Mouse (Mus musculus) heart, embryonic 13.5 days (tissue): ENCODE measurements at regions not wholly inside any gene's neighbourhood (a gene's known extent, or its start where the extent isn't known, plus 50 kb on each side); places are given as distances from the start of the nearest gene placed in this dataset.

ENCODE experiments used
- ATAC-seq: fragments of 200-750 bp; cut with Nextera tagmentation; 2 replicates; pipeline ENCODE4 v1.8.0; 2017; ENCODE audit warnings: moderate TSS enrichment; ENCODE audit not compliant: insufficient number of reproducible peaks, low FRiP score, low TSS enrichment; ENCODE audit errors: extremely low read depth
- H3K27ac ChIP-seq: fragments of 300-500 bp; sonication (generic); replicated peaks from 2 replicates; pipeline ENCODE4 v1.5.1; 2015; ENCODE audit warnings: moderate library complexity, mild to moderate bottlenecking, inconsistent platforms
- H3K27me3 ChIP-seq: fragments of 300-500 bp; sonication (generic); replicated peaks from 2 replicates; pipeline ENCODE4 v1.6.1; 2015; ENCODE audit warnings: mild to moderate bottlenecking, inconsistent platforms
- H3K36me3 ChIP-seq: fragments of 300-500 bp; sonication (generic); 2 replicates; pipeline ENCODE4 v1.6.1; 2015; ENCODE audit warnings: mild to moderate bottlenecking, inconsistent platforms
- H3K4me1 ChIP-seq: fragments of 300-500 bp; sonication (generic); 2 replicates; pipeline ENCODE4 v1.6.1; 2015; ENCODE audit warnings: inconsistent platforms
- H3K4me2 ChIP-seq: fragments of 300-500 bp; sonication (generic); 2 replicates; pipeline ENCODE4 v1.6.1; 2015; ENCODE audit warnings: inconsistent platforms, mild to moderate bottlenecking, moderate library complexity
- H3K4me3 ChIP-seq: fragments of 300-500 bp; sonication (generic); 2 replicates; pipeline ENCODE4 v1.5.1; 2015; ENCODE audit warnings: moderate library complexity, mild to moderate bottlenecking, inconsistent platforms
- H3K9ac ChIP-seq: fragments of 300-500 bp; sonication (generic); 2 replicates; pipeline ENCODE4 v1.6.1; 2015; ENCODE audit warnings: inconsistent platforms, mild to moderate bottlenecking, moderate library complexity
- H3K9me3 ChIP-seq: fragments of 300-500 bp; sonication (generic); 2 replicates; pipeline ENCODE4 v1.6.1; 2016; ENCODE audit warnings: inconsistent platforms
- WGBS: fragments of 180-500 bp; shearing (Covaris S2); methylation state at CpG from one replicate; pipeline ENCODE4 v1.1.7; 2015; ENCODE audit warnings: mixed read lengths; 5-methylcytosine and 5-hydroxymethylcytosine counted together

GRCm38 (mm10) chr12:92015373-92015772 lies 166.4 kb upstream of the Sel1l start:
- H3K9me3 ChIP-seq = no peaks in the 10 kb centered on the region
- H3K9ac ChIP-seq = no peak overlapping the region
- no peak overlapping the region for H3K27ac ChIP-seq
- ATAC-seq = no peak
- H3K4me3 ChIP-seq = no peak overlapping the region
- peaks cover 7% of the 10 kb centered on the region; the same call in 1 of the 2 replicates for H3K4me1 ChIP-seq
- H3K36me3 ChIP-seq = no peaks in the 10 kb centered on the region
- no peaks in the 10 kb centered on the region for H3K27me3 ChIP-seq
- 75% methylated on average over 2 of the region's 2 CpGs for WGBS
- no peak overlapping the region for H3K4me2 ChIP-seq

DNA sequence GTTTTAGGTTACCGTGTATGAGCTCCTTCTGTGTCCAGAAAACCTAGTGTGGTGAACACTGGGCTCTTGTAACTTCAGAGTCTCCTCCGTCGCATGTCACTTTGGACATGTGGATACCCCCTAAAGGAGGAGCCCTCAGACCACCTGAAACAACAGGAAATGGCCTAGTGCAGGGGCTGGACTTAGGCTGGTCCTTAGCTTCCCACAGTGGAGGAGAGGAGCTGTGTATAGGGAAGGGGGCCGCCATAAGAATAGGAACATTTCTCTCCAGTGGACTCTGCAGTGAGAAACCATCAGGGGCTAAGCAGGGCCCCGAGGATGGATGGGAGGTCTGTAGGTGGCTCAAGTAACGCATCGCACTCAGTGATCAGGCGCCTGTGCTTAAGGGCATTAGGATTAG lies 165.0 kb upstream of the Sel1l start:
- ATAC-seq = no peak
- Histone ChIP-seq H3K4me1 (no peaks in the 10 kb centered on the region), H3K9me3 (no peaks in the 10 kb centered on the region), H3K9ac (no peak overlapping the region), H3K27ac (no peak overlapping the region), H3K4me2 (no peak overlapping the region), H3K36me3 (no peaks in the 10 kb centered on the region), H3K27me3 (no peaks in the 10 kb centered on the region), H3K4me3 (no peak overlapping the region)
- 71% methylated on average over 8 of the region's 8 CpGs for WGBS

DNA sequence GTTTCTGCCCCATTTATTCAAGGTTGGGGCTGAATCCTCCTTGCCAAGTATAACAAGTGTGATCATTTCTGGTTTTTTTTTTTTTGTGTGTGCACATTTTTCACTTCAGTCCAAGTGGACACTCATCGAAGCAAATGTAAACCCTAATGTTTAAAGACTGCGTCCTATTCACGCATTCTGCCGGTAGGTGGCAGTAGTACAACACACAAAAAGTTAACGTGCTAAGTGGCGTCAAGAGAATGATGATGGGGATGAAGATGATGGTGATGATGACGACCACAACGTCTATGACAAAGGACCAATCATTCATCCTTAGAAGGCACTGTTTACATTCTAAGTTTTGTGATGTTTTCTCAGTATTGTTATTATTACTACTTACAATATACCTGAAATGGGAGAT lies 164.3 kb upstream of the Sel1l start:
- no peak overlapping the region for H3K4me2 ChIP-seq
- no peak for ATAC-seq
- H3K9ac ChIP-seq = no peak overlapping the region
- no peaks in the 10 kb centered on the region for H3K27me3 ChIP-seq
- H3K4me3 ChIP-seq = no peak overlapping the region
- H3K27ac ChIP-seq = no peak overlapping the region
- WGBS = 13% methylated on average over 8 of the region's 8 CpGs
- H3K36me3 ChIP-seq = no peaks in the 10 kb centered on the region
- H3K9me3 ChIP-seq = no peaks in the 10 kb centered on the region
- no peaks in the 10 kb centered on the region for H3K4me1 ChIP-seq

DNA sequence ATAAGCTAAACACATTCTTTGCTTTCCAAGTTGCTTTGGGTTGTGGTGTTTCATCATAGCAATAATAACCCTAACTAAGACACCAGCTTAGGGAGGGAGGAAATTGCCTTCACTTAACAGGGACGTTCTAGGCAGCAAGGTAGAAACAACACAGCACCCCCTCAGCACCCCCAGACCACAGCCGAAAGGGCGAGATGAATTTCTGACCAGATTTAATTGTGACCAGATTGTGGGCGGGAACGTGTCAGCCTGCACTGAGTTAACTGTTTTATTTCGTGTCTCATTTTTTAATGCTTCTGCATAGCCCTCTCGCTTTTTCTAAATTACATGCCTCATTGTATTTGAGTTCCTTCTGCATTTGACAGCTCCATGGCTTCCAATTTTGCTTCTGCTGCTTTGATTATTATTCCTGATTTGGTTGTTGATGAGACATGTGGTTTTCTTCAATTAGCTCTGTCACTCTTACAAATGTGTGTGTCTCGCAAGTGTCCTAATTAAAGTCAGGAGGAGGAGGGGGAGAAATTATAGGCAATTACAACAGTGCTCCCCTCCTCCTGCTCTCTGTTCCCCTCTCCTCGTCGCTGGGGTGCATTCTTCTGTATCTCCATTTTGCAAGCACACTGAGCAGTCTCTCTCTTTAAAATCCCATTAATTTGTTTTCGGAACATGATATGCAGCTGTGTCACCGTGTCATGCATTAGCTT lies 155.6 kb upstream of the Sel1l start:
- H3K4me1 ChIP-seq = no peaks in the 10 kb centered on the region
- H3K27ac ChIP-seq = no peak overlapping the region
- H3K9me3 ChIP-seq = no peaks in the 10 kb centered on the region
- no peaks in the 10 kb centered on the region for H3K36me3 ChIP-seq
- no peak overlapping the region for H3K4me3 ChIP-seq
- no peak for ATAC-seq
- 73% methylated on average over 12 of the region's 12 CpGs for whole genome bisulfite sequencing
- no peaks in the 10 kb centered on the region for H3K27me3 ChIP-seq
- no peak overlapping the region for H3K4me2 ChIP-seq
- H3K9ac ChIP-seq = no peak overlapping the region

DNA sequence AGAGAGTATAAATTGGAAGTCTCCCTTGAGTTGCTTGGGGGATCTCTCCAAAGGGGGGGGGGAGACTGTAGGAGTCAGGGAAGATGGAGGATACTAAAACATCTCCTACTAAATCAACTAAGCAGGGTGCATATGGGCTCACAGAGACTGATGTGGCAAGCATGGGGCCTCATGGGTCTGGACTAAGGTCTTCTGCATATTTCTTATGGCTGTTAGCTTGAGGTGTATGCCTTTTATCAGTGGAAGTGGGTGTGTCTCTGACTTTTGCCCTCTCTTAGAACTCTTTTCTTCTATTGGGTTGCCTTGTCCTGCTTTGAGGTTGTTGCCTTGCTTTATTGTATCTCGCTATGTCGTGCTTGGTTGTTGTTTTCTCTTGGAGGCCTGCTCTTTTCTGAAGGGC lies 150.1 kb upstream of the Sel1l start:
- H3K27me3 ChIP-seq = no peaks in the 10 kb centered on the region
- 82% methylated on average over 2 of the region's 2 CpGs for WGBS
- H3K9me3 ChIP-seq = no peaks in the 10 kb centered on the region
- no peak overlapping the region for H3K4me2 ChIP-seq
- no peaks in the 10 kb centered on the region for H3K4me1 ChIP-seq
- no peak overlapping the region for H3K9ac ChIP-seq
- no peak overlapping the region for H3K4me3 ChIP-seq
- H3K36me3 ChIP-seq = no peaks in the 10 kb centered on the region
- H3K27ac ChIP-seq = no peak overlapping the region
- ATAC-seq = no peak

DNA sequence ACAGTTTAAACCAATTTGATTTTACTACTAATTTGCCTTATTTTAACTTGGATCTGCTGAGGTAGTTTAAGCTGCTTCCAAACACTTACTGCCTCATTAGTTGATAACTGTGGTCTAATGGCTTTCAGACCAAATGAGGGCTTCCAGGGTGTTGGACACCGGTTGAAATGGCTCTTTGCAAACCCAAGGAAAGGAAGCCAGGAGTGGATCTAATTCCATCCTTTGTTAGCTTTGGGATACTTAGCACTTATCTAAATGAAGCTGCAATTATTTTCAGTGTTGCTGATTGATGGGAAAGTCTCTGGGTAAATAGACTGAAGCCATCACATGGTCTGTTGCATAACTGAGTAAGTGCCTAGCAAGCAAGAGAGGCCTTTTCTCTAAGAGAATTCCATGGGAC lies 148.4 kb upstream of the Sel1l start:
- no peak overlapping the region for H3K4me2 ChIP-seq
- no peak overlapping the region for H3K27ac ChIP-seq
- no peaks in the 10 kb centered on the region for H3K27me3 ChIP-seq
- no peak overlapping the region for H3K9ac ChIP-seq
- no peaks in the 10 kb centered on the region for H3K9me3 ChIP-seq
- no peak overlapping the region for H3K4me3 ChIP-seq
- no peak for ATAC-seq
- H3K36me3 ChIP-seq = no peaks in the 10 kb centered on the region
- 72% methylated on average over 1 of the region's 1 CpGs for WGBS
- H3K4me1 ChIP-seq = no peaks in the 10 kb centered on the region

- no peak overlapping the region for H3K4me2 ChIP-seq
- ATAC-seq = no peak
- H3K4me3 ChIP-seq = no peak overlapping the region
- no peak overlapping the region for H3K27ac ChIP-seq
- no peaks in the 10 kb centered on the region for H3K9me3 ChIP-seq
- H3K9ac ChIP-seq = no peak overlapping the region
- H3K4me1 ChIP-seq = no peaks in the 10 kb centered on the region
- 58% methylated on average over 2 of the region's 2 CpGs for WGBS
- H3K27me3 ChIP-seq = no peaks in the 10 kb centered on the region
- H3K36me3 ChIP-seq = no peaks in the 10 kb centered on the region
Measured at GRCm38 (mm10) chr12:91995545-91995944, 146.6 kb upstream of the Sel1l start.

DNA sequence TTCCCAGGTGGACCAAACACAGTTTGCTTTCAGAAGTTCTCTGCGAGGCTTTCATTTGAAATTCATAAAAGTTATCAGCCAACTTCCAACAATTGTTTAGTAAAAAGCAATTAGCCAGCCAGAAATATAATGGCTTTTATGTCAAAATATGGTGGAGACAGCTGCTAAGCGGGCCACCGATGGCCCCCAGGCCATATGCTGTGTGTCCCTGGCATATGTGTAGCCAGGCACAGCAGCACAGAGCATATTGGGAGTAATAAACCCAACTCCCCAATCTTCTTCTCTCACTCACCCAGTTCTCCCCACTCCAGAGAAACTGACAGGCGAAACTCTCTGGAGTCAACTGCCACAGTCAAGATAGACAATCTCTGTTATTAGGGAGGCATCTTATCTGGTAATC lies 137.5 kb upstream of the Sel1l start:
- Histone ChIP-seq H3K9me3 (no peaks in the 10 kb centered on the region), H3K4me3 (no peak overlapping the region), H3K27ac (no peak overlapping the region), H3K9ac (no peak overlapping the region), H3K36me3 (no peaks in the 10 kb centered on the region), H3K27me3 (no peaks in the 10 kb centered on the region), H3K4me2 (no peak overlapping the region), H3K4me1 (no peaks in the 10 kb centered on the region)
- 75% methylated on average over 4 of the region's 4 CpGs for WGBS
- no peak for ATAC-seq

DNA sequence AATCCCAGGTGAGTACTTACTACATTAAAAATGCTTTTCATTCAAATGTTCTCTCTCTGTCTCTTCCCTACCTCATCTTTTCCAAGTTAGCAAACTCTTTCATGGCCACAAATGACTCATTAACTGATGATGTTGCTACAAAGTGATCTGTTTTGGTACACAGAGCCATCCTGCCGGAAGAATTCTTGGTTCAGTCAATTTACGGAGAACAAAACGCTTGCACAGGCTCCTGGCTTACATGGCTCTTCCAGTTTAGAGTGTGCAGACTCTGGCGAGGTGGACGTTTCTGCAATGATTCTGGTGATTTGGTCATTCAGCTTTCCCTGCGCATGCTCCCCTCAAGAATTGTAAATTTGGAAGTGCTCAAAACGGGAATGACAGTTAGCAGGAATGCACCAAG lies 131.4 kb upstream of the Sel1l start:
- no peak overlapping the region for H3K27ac ChIP-seq
- no peaks in the 10 kb centered on the region for H3K9me3 ChIP-seq
- no peak overlapping the region for H3K9ac ChIP-seq
- H3K4me2 ChIP-seq = no peak overlapping the region
- no peak for ATAC-seq
- 59% methylated on average over 7 of the region's 7 CpGs for WGBS
- H3K4me3 ChIP-seq = no peak overlapping the region
- no peaks in the 10 kb centered on the region for H3K27me3 ChIP-seq
- H3K4me1 ChIP-seq = no peaks in the 10 kb centered on the region
- H3K36me3 ChIP-seq = no peaks in the 10 kb centered on the region

GRCm38 (mm10) chr12:91971045-91971444 lies 122.1 kb upstream of the Sel1l start:
- no peak overlapping the region for H3K4me3 ChIP-seq
- no peak overlapping the region for H3K4me2 ChIP-seq
- no peaks in the 10 kb centered on the region for H3K27me3 ChIP-seq
- H3K4me1 ChIP-seq = no peaks in the 10 kb centered on the region
- no peak overlapping the region for H3K9ac ChIP-seq
- 57% methylated on average over 1 of the region's 1 CpGs for WGBS
- no peaks in the 10 kb centered on the region for H3K9me3 ChIP-seq
- ATAC-seq = no peak
- no peak overlapping the region for H3K27ac ChIP-seq
- H3K36me3 ChIP-seq = no peaks in the 10 kb centered on the region

DNA sequence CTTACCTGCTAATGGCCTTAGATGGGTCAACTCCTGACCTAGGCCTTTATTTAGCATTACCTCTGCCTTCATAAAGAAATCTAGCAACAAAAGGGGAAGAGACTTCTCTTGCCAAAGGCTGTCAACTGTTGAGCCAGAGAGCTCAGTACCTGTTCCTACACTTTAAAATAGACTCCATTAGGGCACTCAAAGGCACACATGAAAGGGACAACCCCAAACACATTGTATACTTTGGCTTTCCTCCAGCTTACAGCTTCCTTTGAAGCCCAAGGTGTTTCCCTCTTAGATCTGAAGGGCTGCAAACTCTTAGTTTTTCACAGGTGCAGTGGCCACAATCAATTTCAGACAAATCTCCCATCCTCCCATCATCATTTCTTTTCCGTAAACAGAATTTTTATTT lies 117.0 kb upstream of the Sel1l start:
- no peak overlapping the region for H3K4me3 ChIP-seq
- H3K9ac ChIP-seq = no peak overlapping the region
- H3K27ac ChIP-seq = no peak overlapping the region
- ATAC-seq = no peak
- no peak overlapping the region for H3K4me2 ChIP-seq
- peaks cover 13% of the 10 kb centered on the region for H3K4me1 ChIP-seq
- H3K27me3 ChIP-seq = no peaks in the 10 kb centered on the region
- 74% methylated on average over 1 of the region's 1 CpGs for WGBS
- no peaks in the 10 kb centered on the region for H3K9me3 ChIP-seq
- H3K36me3 ChIP-seq = no peaks in the 10 kb centered on the region

DNA sequence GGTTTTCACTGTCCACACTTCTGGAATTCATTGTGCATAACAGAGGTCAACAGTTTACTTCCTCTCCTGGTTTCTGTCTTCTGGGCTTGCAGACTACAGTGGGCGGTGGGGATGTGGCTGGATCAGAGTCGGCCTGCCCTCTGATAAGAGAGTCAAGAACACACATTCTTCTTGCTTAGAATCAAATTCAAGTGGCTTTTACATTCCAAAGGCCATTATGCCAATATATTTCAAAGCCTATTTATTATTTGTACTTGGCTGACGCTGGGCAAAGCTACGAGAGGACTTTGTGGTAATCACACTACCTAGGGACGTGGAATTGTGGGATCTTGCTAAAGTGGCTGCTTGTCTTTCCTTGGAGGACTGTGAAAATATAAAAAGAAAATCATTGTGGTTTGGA lies 114.3 kb upstream of the Sel1l start:
- H3K9ac ChIP-seq = no peak overlapping the region
- WGBS = 20% methylated on average over 5 of the region's 5 CpGs
- no peaks in the 10 kb centered on the region for H3K9me3 ChIP-seq
- H3K4me1 ChIP-seq = peaks cover 13% of the 10 kb centered on the region
- H3K4me2 ChIP-seq = 0 out of 2 replicates have a peak overlapping the region, but pooled peaks have one; percentile 6
- H3K27me3 ChIP-seq = no peaks in the 10 kb centered on the region
- H3K36me3 ChIP-seq = no peaks in the 10 kb centered on the region
- H3K27ac ChIP-seq = peak overlapping the region; percentile 54
- no peak overlapping the region for H3K4me3 ChIP-seq
- no peak for ATAC-seq
